Mouse (Mus musculus): ENCODE measurements around the gene Slc6a12. TPM values are rescaled to one million over a fixed set of nuclear protein-coding genes. Genes with fewer than 3 reads are reported as not detected.

Slc6a12 gene
- polyA plus RNA-seq, 1 experiment from 2014 or later = 0.27 TPM

DNA sequence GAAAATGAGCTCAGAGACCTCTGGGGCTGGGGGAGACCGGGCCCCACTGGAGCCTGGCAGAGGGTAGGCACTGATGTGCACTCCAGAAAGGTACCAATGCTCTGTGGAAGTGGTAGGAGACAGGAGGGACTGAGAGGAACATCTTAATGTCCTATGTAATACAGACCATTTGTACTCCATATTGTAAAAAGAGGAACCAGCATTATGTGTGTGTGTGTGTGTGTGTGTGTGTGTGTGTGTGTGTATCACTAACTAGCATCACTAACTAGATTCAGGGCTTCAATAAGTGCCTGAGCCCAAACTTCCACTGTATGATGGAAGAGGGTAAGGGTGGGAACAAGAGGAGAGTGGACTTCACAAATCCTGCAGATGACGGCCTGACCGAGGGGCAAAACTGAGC is 42.5 kb downstream of the Slc6a12 start:
- H3K27ac ChIP-seq (ENCODE audit: low read length) = no peak overlapping the region
- 80% methylated on average over 3 of the region's 3 CpGs for WGBS
- no peaks in the 10 kb centered on the region for H3K36me3 ChIP-seq (ENCODE audit: control insufficient read depth, insufficient read depth, low read length)
- no peaks in the 10 kb centered on the region for H3K27me3 ChIP-seq (ENCODE audit: control insufficient read depth, insufficient read depth, low read length)
- no peak for ATAC-seq (ENCODE audit: insufficient read depth, low FRiP score)
- no peak overlapping the region for H3K4me2 ChIP-seq (ENCODE audit: low read depth, low read length)
- no peaks in the 10 kb centered on the region for H3K4me1 ChIP-seq (ENCODE audit: control insufficient read depth, insufficient read depth, low read length)
- no peaks in the 10 kb centered on the region for H3K9me3 ChIP-seq (replicated peaks; ENCODE audit: control insufficient read depth, low read length)
- no peak overlapping the region for H3K4me3 ChIP-seq (replicated peaks; ENCODE audit: low read length)
- no peak overlapping the region for H3K9ac ChIP-seq (ENCODE audit: low read length)

DNA sequence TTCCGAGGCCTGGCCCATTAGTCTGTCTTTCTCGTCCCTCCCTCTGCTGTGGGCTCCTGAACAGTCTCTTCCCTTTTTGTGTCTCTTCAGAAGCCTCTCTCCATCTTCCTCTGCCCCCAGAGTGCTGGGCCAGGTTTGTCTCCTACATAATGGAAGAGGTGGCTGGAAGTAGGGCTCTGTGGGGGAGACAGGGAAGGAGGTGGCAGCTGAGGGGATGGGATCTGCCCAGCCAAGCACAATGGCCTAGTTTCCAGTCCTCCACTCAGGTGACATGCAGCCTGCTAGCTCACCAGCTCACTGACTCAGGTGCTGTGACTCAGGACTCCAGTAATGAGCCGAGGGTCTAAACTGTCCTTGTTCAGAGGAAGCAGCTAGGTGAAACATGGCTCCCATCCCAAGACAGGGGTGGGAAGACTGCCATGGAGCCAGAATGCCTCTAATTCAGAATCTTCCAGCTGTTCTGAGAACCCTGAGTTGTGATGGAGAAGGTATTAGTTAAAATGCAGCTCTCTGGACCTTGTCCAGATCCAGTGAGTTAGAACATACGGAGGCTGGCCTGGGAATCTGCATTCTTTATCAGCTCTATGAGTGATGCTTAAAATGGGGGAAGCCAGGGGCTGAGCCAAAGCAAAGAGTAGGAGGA is 49.9 kb downstream of the Slc6a12 start:
- 73% methylated on average over 4 of the region's 4 CpGs for WGBS
- Histone ChIP-seq H3K9me3 (replicated peaks; ENCODE audit: control insufficient read depth, low read length) (no peaks in the 10 kb centered on the region), H3K4me2 (ENCODE audit: low read depth, low read length) (no peak overlapping the region), H3K4me3 (replicated peaks; ENCODE audit: low read length) (no peak overlapping the region), H3K27me3 (ENCODE audit: control insufficient read depth, insufficient read depth, low read length) (no peaks in the 10 kb centered on the region), H3K36me3 (ENCODE audit: control insufficient read depth, insufficient read depth, low read length) (no peaks in the 10 kb centered on the region), H3K9ac (ENCODE audit: low read length) (no peak overlapping the region), H3K4me1 (ENCODE audit: control insufficient read depth, insufficient read depth, low read length) (no peaks in the 10 kb centered on the region), H3K27ac (ENCODE audit: low read length) (no peak overlapping the region)
- ATAC-seq (ENCODE audit: insufficient read depth, low FRiP score) = no peak

DNA sequence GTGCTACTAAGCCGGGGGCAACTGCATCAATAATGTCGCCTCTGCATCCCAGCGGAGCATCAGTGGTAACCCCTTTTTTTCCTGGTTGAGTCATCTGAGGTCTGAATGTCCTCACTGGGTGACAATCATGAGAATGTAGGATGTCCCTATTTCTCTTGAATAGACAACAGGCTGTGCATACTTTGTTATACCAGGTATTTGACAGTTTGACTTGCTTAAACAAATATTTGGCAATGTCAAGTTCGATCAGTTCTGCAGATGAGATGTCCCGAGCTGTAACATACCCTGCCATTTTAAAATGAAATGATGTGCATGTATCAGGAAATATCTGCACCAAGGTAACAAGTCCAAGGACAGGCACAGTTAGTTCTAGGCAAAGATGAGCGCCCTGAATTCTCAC is 58.3 kb downstream of the Slc6a12 start:
- no peak overlapping the region for H3K4me3 ChIP-seq (replicated peaks; ENCODE audit: low read length)
- WGBS = 78% methylated on average over 6 of the region's 6 CpGs
- H3K27me3 ChIP-seq (ENCODE audit: control insufficient read depth, insufficient read depth, low read length) = no peaks in the 10 kb centered on the region
- H3K9me3 ChIP-seq (replicated peaks; ENCODE audit: control insufficient read depth, low read length) = no peaks in the 10 kb centered on the region
- no peaks in the 10 kb centered on the region for H3K36me3 ChIP-seq (ENCODE audit: control insufficient read depth, insufficient read depth, low read length)
- ATAC-seq (ENCODE audit: insufficient read depth, low FRiP score) = no peak
- H3K4me2 ChIP-seq (ENCODE audit: low read depth, low read length) = no peak overlapping the region
- no peak overlapping the region for H3K27ac ChIP-seq (ENCODE audit: low read length)
- no peak overlapping the region for H3K9ac ChIP-seq (ENCODE audit: low read length)
- H3K4me1 ChIP-seq (ENCODE audit: control insufficient read depth, insufficient read depth, low read length) = no peaks in the 10 kb centered on the region

DNA sequence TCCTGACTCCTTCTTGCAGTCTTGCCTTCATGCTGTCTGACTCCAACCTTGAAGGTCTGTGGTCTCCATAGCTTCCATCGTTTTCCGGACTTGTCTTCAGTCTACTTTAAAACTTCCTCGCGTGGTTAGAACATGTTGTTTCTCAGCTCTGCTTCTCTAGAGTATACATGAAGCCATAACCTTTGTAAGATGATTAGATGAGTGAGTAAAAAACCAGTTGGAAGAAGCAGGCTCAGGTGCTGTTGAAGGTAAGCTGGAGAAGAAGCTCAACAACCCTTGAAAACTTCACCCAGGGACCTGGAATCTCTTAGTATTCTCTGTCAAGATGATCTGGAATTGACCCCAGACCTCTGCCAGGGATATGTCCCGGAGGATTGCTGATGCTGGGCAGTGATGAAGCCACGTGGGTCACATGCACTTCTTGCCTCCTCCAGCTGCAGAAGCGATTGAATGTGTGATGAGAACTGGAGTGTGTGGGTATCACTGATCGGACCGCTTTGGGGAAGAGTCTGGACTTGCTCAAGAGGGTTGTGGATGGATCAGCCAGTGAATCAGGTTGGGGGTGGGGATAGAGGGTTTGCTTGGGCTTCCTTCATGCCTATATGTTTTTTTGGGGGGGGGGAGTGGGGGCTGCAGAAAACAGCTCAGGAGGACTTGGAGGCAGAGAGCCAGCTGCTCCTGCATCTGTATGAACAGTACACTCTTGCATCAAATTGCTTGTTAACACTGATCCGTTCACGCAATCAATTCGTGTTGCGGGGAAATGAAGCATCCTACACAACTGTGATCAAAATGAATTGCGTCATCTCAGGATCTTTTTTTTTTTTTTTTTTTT is 59.2 kb downstream of the Slc6a12 start:
- Histone ChIP-seq H3K4me1 (ENCODE audit: control insufficient read depth, insufficient read depth, low read length) (no peaks in the 10 kb centered on the region), H3K4me2 (ENCODE audit: low read depth, low read length) (no peak overlapping the region), H3K36me3 (ENCODE audit: control insufficient read depth, insufficient read depth, low read length) (no peaks in the 10 kb centered on the region), H3K4me3 (replicated peaks; ENCODE audit: low read length) (no peak overlapping the region), H3K27me3 (ENCODE audit: control insufficient read depth, insufficient read depth, low read length) (no peaks in the 10 kb centered on the region), H3K27ac (ENCODE audit: low read length) (no peak overlapping the region), H3K9me3 (replicated peaks; ENCODE audit: control insufficient read depth, low read length) (no peaks in the 10 kb centered on the region), H3K9ac (ENCODE audit: low read length) (no peak overlapping the region)
- ATAC-seq (ENCODE audit: insufficient read depth, low FRiP score) = no peak
- WGBS = 78% methylated on average over 14 of the region's 14 CpGs

DNA sequence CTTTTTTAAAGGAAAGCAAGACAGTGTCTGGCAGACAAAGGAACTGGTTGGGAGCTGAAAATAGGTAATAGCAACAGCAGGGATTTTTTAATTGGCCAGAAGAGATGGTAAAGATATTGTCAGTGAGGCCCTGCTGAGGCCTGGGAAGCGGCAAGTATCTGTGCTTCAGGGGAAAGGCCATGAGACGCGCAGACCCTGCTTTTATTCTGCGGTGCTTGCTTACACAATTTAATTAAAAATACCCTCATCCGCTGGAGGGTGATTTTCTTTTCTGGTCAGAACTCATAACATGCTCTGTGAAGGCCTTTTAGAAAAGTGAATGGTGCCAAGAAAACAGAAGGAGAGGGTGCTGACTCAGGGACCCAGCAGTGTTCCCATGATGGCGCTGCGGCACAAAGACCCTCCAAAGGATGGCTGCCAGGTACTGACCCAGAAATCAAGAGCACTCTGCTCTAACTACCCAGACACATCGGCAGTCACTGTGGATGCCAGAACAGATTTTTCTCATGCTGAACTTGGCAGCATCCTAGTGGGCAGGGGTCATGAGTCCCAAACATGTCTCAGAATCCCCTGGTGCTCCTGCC is 59.9 kb downstream of the Slc6a12 start:
- 87% methylated on average over 8 of the region's 8 CpGs for WGBS
- Histone ChIP-seq H3K27me3 (ENCODE audit: control insufficient read depth, insufficient read depth, low read length) (no peaks in the 10 kb centered on the region), H3K4me2 (ENCODE audit: low read depth, low read length) (no peak overlapping the region), H3K9ac (ENCODE audit: low read length) (no peak overlapping the region), H3K9me3 (replicated peaks; ENCODE audit: control insufficient read depth, low read length) (no peaks in the 10 kb centered on the region), H3K4me3 (replicated peaks; ENCODE audit: low read length) (no peak overlapping the region), H3K27ac (ENCODE audit: low read length) (no peak overlapping the region), H3K36me3 (ENCODE audit: control insufficient read depth, insufficient read depth, low read length) (no peaks in the 10 kb centered on the region), H3K4me1 (ENCODE audit: control insufficient read depth, insufficient read depth, low read length) (no peaks in the 10 kb centered on the region)
- no peak for ATAC-seq (ENCODE audit: insufficient read depth, low FRiP score)

DNA sequence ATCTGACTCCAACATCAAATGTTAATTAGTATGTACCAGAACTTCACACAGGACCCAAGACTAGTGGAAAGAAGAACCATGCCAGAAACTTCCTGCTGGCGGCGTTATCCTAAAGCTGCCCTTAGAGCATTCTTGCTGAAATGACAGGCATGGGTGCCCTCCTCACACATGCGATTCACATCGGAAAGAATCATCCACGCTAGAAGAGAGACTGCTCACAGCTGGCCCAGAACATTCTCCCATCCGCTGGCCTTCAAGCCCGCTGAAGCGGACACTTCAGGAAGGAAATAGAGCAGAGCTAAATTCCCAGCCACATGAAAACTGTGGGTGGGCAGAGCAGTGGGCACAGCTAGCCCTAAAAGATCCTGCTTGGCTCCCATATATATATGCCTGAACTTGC is 62.4 kb downstream of the Slc6a12 start:
- Histone ChIP-seq H3K4me1 (ENCODE audit: control insufficient read depth, insufficient read depth, low read length) (no peaks in the 10 kb centered on the region), H3K4me3 (replicated peaks; ENCODE audit: low read length) (no peak overlapping the region), H3K27me3 (ENCODE audit: control insufficient read depth, insufficient read depth, low read length) (no peaks in the 10 kb centered on the region), H3K36me3 (ENCODE audit: control insufficient read depth, insufficient read depth, low read length) (no peaks in the 10 kb centered on the region), H3K9me3 (replicated peaks; ENCODE audit: control insufficient read depth, low read length) (no peaks in the 10 kb centered on the region), H3K9ac (ENCODE audit: low read length) (no peak overlapping the region), H3K27ac (ENCODE audit: low read length) (no peak overlapping the region), H3K4me2 (ENCODE audit: low read depth, low read length) (no peak overlapping the region)
- ATAC-seq (ENCODE audit: insufficient read depth, low FRiP score) = no peak
- 91% methylated on average over 8 of the region's 8 CpGs for WGBS

DNA sequence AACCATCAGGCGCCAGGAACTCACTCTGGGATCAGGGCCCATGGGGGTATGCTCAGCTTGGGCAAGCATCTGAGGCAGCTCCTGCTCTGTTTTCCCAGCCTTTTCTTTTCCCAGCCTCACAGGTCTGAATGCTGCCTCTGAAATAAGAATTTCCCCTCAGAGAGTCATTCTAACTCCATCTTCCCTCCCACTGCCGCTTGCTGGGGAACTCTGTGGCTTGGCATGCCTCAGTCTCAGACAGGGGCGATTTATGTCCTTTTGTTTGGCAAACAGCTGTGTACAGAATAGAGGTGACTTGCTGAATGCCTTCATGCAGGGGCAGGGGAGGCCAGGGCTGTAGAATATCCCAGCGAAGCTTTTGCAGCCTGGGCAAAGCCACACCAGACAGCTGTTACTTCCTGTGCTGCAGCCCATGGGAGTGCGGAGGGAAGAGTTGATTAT is 64.7 kb downstream of the Slc6a12 start:
- H3K9me3 ChIP-seq (replicated peaks; ENCODE audit: control insufficient read depth, low read length) = no peaks in the 10 kb centered on the region
- no peaks in the 10 kb centered on the region for H3K4me1 ChIP-seq (ENCODE audit: control insufficient read depth, insufficient read depth, low read length)
- no peaks in the 10 kb centered on the region for H3K36me3 ChIP-seq (ENCODE audit: control insufficient read depth, insufficient read depth, low read length)
- H3K4me2 ChIP-seq (ENCODE audit: low read depth, low read length) = no peak overlapping the region
- peaks cover 11% of the 10 kb centered on the region for H3K27me3 ChIP-seq (ENCODE audit: control insufficient read depth, insufficient read depth, low read length)
- H3K4me3 ChIP-seq (replicated peaks; ENCODE audit: low read length) = no peak overlapping the region
- H3K27ac ChIP-seq (ENCODE audit: low read length) = no peak overlapping the region
- WGBS = 39% methylated on average over 5 of the region's 5 CpGs
- no peak for ATAC-seq (ENCODE audit: insufficient read depth, low FRiP score)
- H3K9ac ChIP-seq (ENCODE audit: low read length) = no peak overlapping the region

DNA sequence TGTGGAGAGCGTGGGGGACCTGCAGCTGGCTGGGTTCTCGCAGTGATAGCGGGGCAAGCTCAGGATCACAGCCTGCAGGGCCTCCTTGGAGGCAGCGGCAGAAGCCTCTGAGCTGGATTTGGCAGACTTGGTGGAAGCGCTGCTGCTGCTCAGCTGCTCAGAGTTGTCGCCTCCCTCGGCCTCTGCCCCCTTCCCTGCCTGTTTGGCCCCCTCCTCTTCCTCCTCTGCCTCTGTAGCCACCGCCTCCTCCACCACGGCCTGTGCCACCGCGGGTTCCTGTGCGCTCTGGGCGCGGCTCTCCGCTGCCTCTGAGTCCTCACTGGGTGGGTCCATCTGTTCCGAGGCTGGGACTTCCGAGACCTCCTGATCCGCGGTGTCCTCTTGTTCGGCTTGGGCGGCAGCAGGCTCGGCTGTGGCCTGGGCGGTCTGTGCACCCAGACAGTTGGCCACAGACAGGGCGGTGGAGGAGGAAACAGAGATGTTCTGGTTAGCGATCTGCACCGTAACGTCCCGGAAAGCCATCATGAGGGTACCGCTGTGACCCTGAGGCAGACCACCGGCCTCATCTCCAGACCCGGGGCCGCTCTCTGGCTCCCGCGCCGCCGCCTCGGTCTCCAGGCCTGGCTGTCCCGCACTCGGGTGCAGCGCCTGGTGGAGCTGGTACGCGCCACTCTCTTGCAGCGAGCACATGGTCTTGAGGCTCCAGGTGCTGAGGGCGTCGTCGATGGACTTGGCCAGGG is 69.9 kb downstream of the Slc6a12 start:
- H3K9me3 ChIP-seq (replicated peaks; ENCODE audit: control insufficient read depth, low read length) = no peaks in the 10 kb centered on the region
- peaks cover 36% of the 10 kb centered on the region for H3K27me3 ChIP-seq (ENCODE audit: control insufficient read depth, insufficient read depth, low read length)
- H3K9ac ChIP-seq (ENCODE audit: low read length) = no peak overlapping the region
- H3K36me3 ChIP-seq (ENCODE audit: control insufficient read depth, insufficient read depth, low read length) = no peaks in the 10 kb centered on the region
- ATAC-seq (ENCODE audit: insufficient read depth, low FRiP score) = no peak
- no peaks in the 10 kb centered on the region for H3K4me1 ChIP-seq (ENCODE audit: control insufficient read depth, insufficient read depth, low read length)
- H3K27ac ChIP-seq (ENCODE audit: low read length) = no peak overlapping the region
- peak overlapping the region; percentile 24 for H3K4me2 ChIP-seq (ENCODE audit: low read depth, low read length)
- 2% methylated on average over 46 of the region's 46 CpGs for WGBS
- peak overlapping the region; percentile 12 for H3K4me3 ChIP-seq (replicated peaks; ENCODE audit: low read length)
